Mouse (Mus musculus) kidney, adult 2 months (tissue): ENCODE results near the gene Cbx3. TPM values are rescaled to one million over a fixed set of nuclear protein-coding genes. Genes with fewer than 3 reads are reported as not detected.

Experiments
- DNase-seq: peaks from one replicate; pipeline ENCODE4 v3.0.0; 2021
- H3K27ac ChIP-seq: fragments of 200-500 bp; 2 replicates; pipeline ENCODE4 v1.5.1; 2012; ENCODE audit warnings: low read depth, low read length, control low read depth, inconsistent platforms; ENCODE audit not compliant: insufficient read depth
- H3K27me3 ChIP-seq: fragments of 200-500 bp; replicated peaks from 2 replicates; pipeline ENCODE4 v1.6.1; 2012; ENCODE audit warnings: mild to moderate bottlenecking, moderate library complexity, low read length, inconsistent platforms; ENCODE audit not compliant: control insufficient read depth, insufficient read depth
- H3K36me3 ChIP-seq: fragments of 200-500 bp; 2 replicates; pipeline ENCODE4 v1.6.1; 2012; ENCODE audit warnings: mild to moderate bottlenecking, moderate library complexity, low read length, inconsistent platforms; ENCODE audit not compliant: control insufficient read depth, insufficient read depth
- H3K4me1 ChIP-seq: fragments of 200-500 bp; 2 replicates; pipeline ENCODE4 v1.6.1; 2011; ENCODE audit warnings: low read length; ENCODE audit not compliant: control insufficient read depth, insufficient read depth
- H3K4me3 ChIP-seq: fragments of 200-500 bp; 2 replicates; pipeline ENCODE4 v1.5.1; 2011; ENCODE audit warnings: mild to moderate bottlenecking, low read depth, low read length, control low read depth; ENCODE audit not compliant: insufficient read depth
- CTCF ChIP-seq: fragments of 200-500 bp; conservative IDR thresholded peaks from 2 replicates; pipeline ENCODE4 v1.5.1; 2011; ENCODE audit warnings: low read depth, mild to moderate bottlenecking, control low read depth, low read length, moderate library complexity, mixed read lengths; ENCODE audit not compliant: insufficient read depth, insufficient read length
- POLR2A ChIP-seq: fragments of 200-500 bp; IDR thresholded peaks from one replicate; pipeline ENCODE4 v1.6.1; 2011; ENCODE audit warnings: low read depth, low read length, control low read depth
- WGBS: fragments of 180-500 bp; shearing (Covaris S2); methylation state at CpG from one replicate; pipeline ENCODE4 v1.1.7; 2018; 5-methylcytosine and 5-hydroxymethylcytosine counted together
- polyA plus RNA-seq: library from polyadenylated mRNA; depleted of rRNA; stranded (reverse); fragments of >200 nt; gene quantifications from 2 replicates; pipeline ENCODE4 v1.2.3, GENCODE M21; 2012

Gene Cbx3
- polyA plus RNA-seq, 1 experiment = 11.0 TPM

DNA sequence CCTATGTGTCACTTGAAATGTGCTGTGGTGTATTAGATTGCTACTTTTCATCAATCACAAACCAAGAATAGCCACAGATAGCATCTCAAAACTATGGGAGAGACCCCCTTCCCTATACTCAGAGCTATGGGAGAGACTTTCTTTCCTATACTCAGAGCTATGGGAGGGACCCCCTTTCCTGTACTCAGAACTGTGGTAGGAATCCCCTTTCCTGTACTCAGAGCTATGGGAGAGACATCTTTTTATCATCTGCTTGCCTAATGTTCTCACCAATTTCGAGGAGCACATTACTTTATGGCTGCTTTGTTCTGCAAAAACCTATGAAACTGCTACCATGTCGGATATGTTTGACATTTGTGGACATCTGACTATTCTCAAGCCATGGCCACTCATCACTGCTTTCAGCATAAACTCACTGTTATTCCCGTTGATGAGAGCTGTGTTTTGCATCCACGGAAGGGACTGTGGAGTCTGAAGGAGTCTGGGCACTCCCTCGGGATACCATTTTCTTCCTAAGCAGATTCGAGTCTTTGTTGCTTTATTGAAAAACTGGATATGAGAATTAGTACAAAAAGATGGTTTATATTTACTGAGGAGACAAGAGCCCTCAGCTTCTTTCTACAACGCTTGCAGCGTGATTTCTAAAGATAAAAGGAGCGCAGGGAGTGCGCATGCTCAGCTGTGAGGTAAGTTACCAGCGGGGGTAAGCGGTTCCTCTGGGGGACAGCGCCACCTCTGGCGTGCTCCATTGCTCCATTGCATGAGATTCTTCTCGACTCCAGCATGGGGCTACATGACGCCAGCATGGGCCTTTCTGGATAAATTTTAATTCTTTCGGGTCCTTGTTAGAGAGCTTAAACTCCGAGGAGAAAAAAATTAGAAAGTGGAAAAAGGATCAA, 38.8 kb downstream of the Cbx3 start:
- Histone ChIP-seq H3K4me1 (no peaks in the 10 kb centered on the region), H3K27ac (no peak overlapping the region), H3K36me3 (no peaks in the 10 kb centered on the region), H3K27me3 (no peaks in the 10 kb centered on the region), H3K4me3 (no peak overlapping the region)
- DNase-seq = peak; percentile 74
- TF ChIP-seq POLR2A = no peak
- peak; percentile 88 for TF ChIP-seq CTCF
- 25% methylated on average over 18 of the region's 18 CpGs for WGBS

DNA sequence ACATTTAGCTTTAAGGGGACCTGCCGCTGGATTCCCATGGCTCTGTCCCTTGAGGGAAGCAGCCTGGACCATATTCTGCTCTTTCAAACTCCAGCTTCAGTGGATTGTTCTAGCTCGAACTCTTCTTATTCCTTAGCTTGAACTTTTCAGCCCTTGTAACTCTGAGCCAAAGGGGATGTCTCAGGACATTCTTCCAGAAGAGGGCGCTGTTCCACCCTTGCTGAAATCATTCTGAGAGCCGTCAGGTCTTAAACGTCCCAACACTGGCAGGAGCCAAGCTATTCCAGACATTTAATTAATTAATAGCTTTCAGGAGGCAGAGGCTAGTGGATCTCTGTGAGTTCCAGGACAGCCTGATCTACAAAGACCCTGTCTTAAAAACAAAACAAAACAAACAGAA, 39.9 kb downstream of the Cbx3 start:
- no peaks in the 10 kb centered on the region for H3K27me3 ChIP-seq
- WGBS = 26% methylated on average over 5 of the region's 5 CpGs
- no peak overlapping the region for H3K27ac ChIP-seq
- H3K36me3 ChIP-seq = no peaks in the 10 kb centered on the region
- H3K4me3 ChIP-seq = no peak overlapping the region
- TF ChIP-seq POLR2A (no peak), CTCF (peak; percentile 68)
- H3K4me1 ChIP-seq = no peaks in the 10 kb centered on the region
- peak; percentile 53 for DNase-seq

- WGBS = 91% methylated on average over 1 of the region's 1 CpGs
These were observed 40.8 kb downstream of the Cbx3 start for GRCm38 (mm10) chr6:51510946-51511345.

DNA sequence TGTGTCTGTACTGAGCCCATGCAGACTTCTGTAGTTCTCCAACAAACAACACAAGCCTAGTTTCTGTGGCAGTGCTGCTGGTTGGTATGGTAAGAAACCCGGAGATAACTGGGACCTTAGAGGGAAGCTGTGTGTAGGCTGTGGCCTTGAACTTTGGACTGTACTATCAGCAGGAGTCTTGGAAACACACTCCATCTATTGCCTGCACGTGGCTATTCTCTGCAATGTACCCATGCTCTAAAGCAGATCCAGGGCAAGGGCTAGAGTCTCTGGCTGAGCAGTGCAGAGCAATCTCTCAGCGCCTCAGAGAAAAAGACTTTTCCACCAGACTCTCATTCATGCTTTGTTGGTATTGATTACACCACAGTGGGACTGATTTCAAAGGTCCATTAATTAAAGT, 43.6 kb downstream of the Cbx3 start:
- TF ChIP-seq CTCF (no peak), POLR2A (no peak)
- Histone ChIP-seq H3K36me3 (no peaks in the 10 kb centered on the region), H3K4me1 (no peaks in the 10 kb centered on the region), H3K27ac (no peak overlapping the region), H3K27me3 (no peaks in the 10 kb centered on the region), H3K4me3 (no peak overlapping the region)
- 65% methylated on average over 3 of the region's 3 CpGs for WGBS
- DNase-seq = no peak

More at GRCm38 (mm10) chr6:51510946-51511345, 40.8 kb downstream of the Cbx3 start:
- Histone ChIP-seq H3K27me3 (no peaks in the 10 kb centered on the region), H3K36me3 (no peaks in the 10 kb centered on the region), H3K27ac (no peak overlapping the region), H3K4me3 (no peak overlapping the region), H3K4me1 (no peaks in the 10 kb centered on the region)
- TF ChIP-seq CTCF = no peak
- no peak for TF ChIP-seq POLR2A
- no peak for DNase-seq

DNA sequence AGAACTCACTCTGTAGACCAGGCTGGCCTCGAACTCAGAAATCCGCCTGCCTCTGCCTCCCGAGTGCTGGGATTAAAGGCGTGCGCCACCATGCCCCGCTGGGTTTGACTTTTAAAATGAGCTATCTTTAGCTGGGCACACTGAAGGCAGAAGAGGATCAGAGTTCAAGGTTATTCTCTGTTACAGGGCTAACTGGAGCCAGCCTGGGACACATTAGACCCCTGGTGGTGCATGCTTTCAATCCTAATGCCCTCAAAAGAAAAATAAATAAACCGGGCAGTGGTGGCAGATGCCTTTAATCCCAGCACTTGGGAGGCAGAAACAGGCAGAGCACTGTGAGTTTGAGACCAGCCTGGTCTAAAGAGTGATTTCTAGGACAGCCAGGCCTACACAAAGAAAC, 44.7 kb downstream of the Cbx3 start:
- Histone ChIP-seq H3K4me3 (no peak overlapping the region), H3K27ac (no peak overlapping the region), H3K4me1 (no peaks in the 10 kb centered on the region), H3K27me3 (no peaks in the 10 kb centered on the region), H3K36me3 (no peaks in the 10 kb centered on the region)
- TF ChIP-seq POLR2A = no peak
- no peak for TF ChIP-seq CTCF
- WGBS = 95% methylated on average over 7 of the region's 7 CpGs
- no peak for DNase-seq

DNA sequence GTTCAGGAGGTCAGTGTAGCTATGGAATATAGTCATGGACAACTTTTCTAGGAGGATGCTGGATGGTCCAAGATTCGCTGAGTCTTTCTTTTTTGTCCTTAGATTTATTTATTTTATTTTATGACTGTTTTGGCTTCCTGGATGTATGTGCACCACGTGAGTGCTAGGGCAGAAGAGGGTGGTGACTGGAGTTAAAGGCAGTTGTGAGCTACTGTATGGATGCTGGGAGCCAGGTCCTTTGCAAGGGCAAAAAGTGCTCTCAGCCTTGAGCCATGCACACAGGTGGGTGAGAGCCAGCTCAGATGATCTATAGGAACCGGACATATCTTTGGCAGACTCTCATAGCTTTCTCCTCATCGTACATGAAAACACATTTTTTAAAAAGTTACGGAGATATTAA, 53.1 kb downstream of the Cbx3 start:
- H3K4me1 ChIP-seq = no peaks in the 10 kb centered on the region
- no peaks in the 10 kb centered on the region for H3K36me3 ChIP-seq
- no peak overlapping the region for H3K4me3 ChIP-seq
- WGBS = 25% methylated on average over 5 of the region's 5 CpGs
- no peaks in the 10 kb centered on the region for H3K27me3 ChIP-seq
- no peak for DNase-seq
- TF ChIP-seq POLR2A (no peak), CTCF (no peak)
- no peak overlapping the region for H3K27ac ChIP-seq

DNA sequence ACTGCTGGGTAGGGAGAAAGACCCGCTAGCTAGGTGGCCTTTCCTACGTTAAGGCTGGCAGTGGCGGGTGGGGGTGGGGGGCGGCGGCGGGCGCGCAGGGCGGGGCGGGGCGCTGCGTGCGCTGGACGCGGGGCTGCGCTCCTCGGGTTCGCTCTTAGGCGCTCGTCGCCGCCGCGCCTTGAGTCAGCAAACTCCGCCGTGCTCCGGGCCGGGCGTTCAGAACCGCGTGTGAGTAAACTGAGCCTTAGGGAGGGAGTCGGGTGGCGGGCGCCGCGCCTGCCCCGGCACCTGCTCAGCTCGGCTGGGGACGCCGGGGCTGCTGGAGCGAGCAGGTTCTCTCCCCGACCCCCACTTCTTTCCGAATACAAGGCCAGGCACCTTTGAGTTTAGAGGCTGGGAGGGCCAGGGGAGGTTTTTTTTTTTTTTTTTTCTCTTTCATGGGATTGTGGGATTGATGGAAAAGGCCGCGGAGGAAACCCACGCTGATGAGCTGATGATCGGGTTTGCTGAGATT, 53.7 kb downstream of the Cbx3 start, which contains the start of gene Snx10:
Gene Snx10, plus strand, starts transcription at position 95 of the 514 bp plus-strand sequence.
- H3K27me3 ChIP-seq = no peaks in the 10 kb centered on the region
- peak within 1 kb of the TSS; percentile 59 for H3K4me3 ChIP-seq
- no peaks in the 10 kb centered on the region for H3K4me1 ChIP-seq
- under 1% methylated on average over 47 of the region's 47 CpGs for WGBS
- peak; percentile 49 for DNase-seq
- no peak within 1 kb of the TSS for H3K27ac ChIP-seq
- H3K36me3 ChIP-seq = no peaks in the 10 kb centered on the region
- TF ChIP-seq CTCF (no peak), POLR2A (no peak)
